Mouse (Mus musculus) neural tube, embryonic 12.5 days (tissue): ENCODE results near the gene Prdx2. TPM values are rescaled to one million over a fixed set of nuclear protein-coding genes. Genes with fewer than 3 reads are reported as not detected.

Source experiments
- ATAC-seq: fragments of 200-750 bp; cut with Nextera tagmentation; 2 replicates; pipeline ENCODE4 v1.8.0; 2017; ENCODE audit warnings: low read depth, mild to moderate bottlenecking, moderate TSS enrichment, moderate library complexity; ENCODE audit not compliant: low FRiP score
- H3K27ac ChIP-seq: fragments of 300-500 bp; sonication (generic); 2 replicates; pipeline ENCODE4 v1.5.1; 2016
- H3K27me3 ChIP-seq: fragments of 300-500 bp; sonication (generic); replicated peaks from 2 replicates; pipeline ENCODE4 v1.6.1; 2016; ENCODE audit warnings: mild to moderate bottlenecking
- H3K36me3 ChIP-seq: fragments of 300-500 bp; sonication (generic); 2 replicates; pipeline ENCODE4 v1.6.1; 2016; ENCODE audit warnings: mild to moderate bottlenecking
- H3K4me1 ChIP-seq: fragments of 300-500 bp; sonication (generic); 2 replicates; pipeline ENCODE4 v1.6.1; 2016
- H3K4me2 ChIP-seq: fragments of 300-500 bp; sonication (generic); replicated peaks from 2 replicates; pipeline ENCODE4 v1.6.1; 2016; ENCODE audit warnings: mild to moderate bottlenecking
- H3K4me3 ChIP-seq: fragments of 300-500 bp; sonication (generic); 2 replicates; pipeline ENCODE4 v1.5.1; 2016
- H3K9ac ChIP-seq: fragments of 300-500 bp; sonication (generic); 2 replicates; pipeline ENCODE4 v1.6.1; 2016; ENCODE audit warnings: mild to moderate bottlenecking
- H3K9me3 ChIP-seq: fragments of 300-500 bp; sonication (generic); 2 replicates; pipeline ENCODE4 v1.6.1; 2016; ENCODE audit warnings: mild to moderate bottlenecking
- WGBS: fragments of 180-500 bp; shearing (Covaris S2); methylation state at CpG from one replicate; pipeline ENCODE4 v1.1.7; 2016; 5-methylcytosine and 5-hydroxymethylcytosine counted together
- polyA plus RNA-seq: library from polyadenylated mRNA; unstranded; fragments of >200 nt; fragmentation: Nextera tagmentation; extraction: Ambion mirVana; gene quantifications from 2 replicates; pipeline ENCODE4 v1.2.1, GENCODE M21; 2016

The Prdx2 gene
- 1,247 and 1,331 TPM in 2 replicates for polyA plus RNA-seq

GRCm38 (mm10) chr8:84969241-84970134 is at the start of gene Prdx2, which contains the start of the genes Gm49661 and Rnaseh2a:
TSS of gene Prdx2 (plus strand) at chr8:84969587.
TSS of gene Gm49661 (minus strand) at chr8:84969433.
TSS of gene Rnaseh2a (minus strand) at chr8:84969767.
- Histone ChIP-seq H3K4me1 (peaks cover 26% of the 10 kb centered on the region), H3K4me2 (peak within 1 kb of the TSS; percentile 91), H3K9ac (peak within 1 kb of the TSS; percentile 96), H3K27ac (peak within 1 kb of the TSS; percentile 50), H3K36me3 (peaks cover 36% of the 10 kb centered on the region), H3K4me3 (peak within 1 kb of the TSS; percentile 80), H3K27me3 (no peaks in the 10 kb centered on the region), H3K9me3 (no peaks in the 10 kb centered on the region)
- WGBS, result under 1% methylated on average over 56 of the region's 56 CpGs
- peak; percentile 74 for ATAC-seq

GRCm38 (mm10) chr8:84921596-84921995 is 47.8 kb upstream of the Prdx2 start:
- Histone ChIP-seq H3K4me1 (no peaks in the 10 kb centered on the region), H3K9me3 (no peaks in the 10 kb centered on the region), H3K4me3 (no peak overlapping the region), H3K4me2 (no peak overlapping the region), H3K9ac (no peak overlapping the region), H3K36me3 (peaks cover 61% of the 10 kb centered on the region), H3K27me3 (peaks cover 51% of the 10 kb centered on the region), H3K27ac (no peak overlapping the region)
- no peak for ATAC-seq
- WGBS, result 92% methylated on average over 2 of the region's 2 CpGs

GRCm38 (mm10) chr8:84925557-84925956 is 43.8 kb upstream of the Prdx2 start:
- H3K9me3 ChIP-seq, result no peaks in the 10 kb centered on the region
- no peak overlapping the region for H3K4me3 ChIP-seq
- H3K36me3 ChIP-seq, result peaks cover 52% of the 10 kb centered on the region
- H3K27ac ChIP-seq, result no peak overlapping the region
- WGBS, result 82% methylated on average over 7 of the region's 7 CpGs
- ATAC-seq, result no peak
- H3K4me1 ChIP-seq, result peaks cover 13% of the 10 kb centered on the region
- no peak overlapping the region; the same call in 1 of the 2 replicates for H3K4me2 ChIP-seq
- H3K9ac ChIP-seq, result no peak overlapping the region
- H3K27me3 ChIP-seq, result peaks cover 51% of the 10 kb centered on the region

- H3K9ac ChIP-seq, result no peak overlapping the region
- H3K4me1 ChIP-seq, result peaks cover 13% of the 10 kb centered on the region
- no peak for ATAC-seq
- H3K4me2 ChIP-seq, result no peak overlapping the region
- no peaks in the 10 kb centered on the region for H3K9me3 ChIP-seq
- no peak overlapping the region for H3K27ac ChIP-seq
- H3K36me3 ChIP-seq, result peaks cover 39% of the 10 kb centered on the region
- peaks cover 53% of the 10 kb centered on the region for H3K27me3 ChIP-seq
- WGBS, result 87% methylated on average over 1 of the region's 1 CpGs
- no peak overlapping the region for H3K4me3 ChIP-seq
These were observed 41.9 kb upstream of the Prdx2 start for GRCm38 (mm10) chr8:84927513-84927912.

GRCm38 (mm10) chr8:84928456-84929306 is 40.7 kb upstream of the Prdx2 start:
- Histone ChIP-seq H3K9ac (peak overlapping the region; percentile 6; the same call in 1 of the 2 replicates), H3K4me2 (peak overlapping the region; percentile 67), H3K4me3 (peak overlapping the region; percentile 29), H3K4me1 (peaks cover 14% of the 10 kb centered on the region), H3K27ac (no peak overlapping the region), H3K36me3 (peaks cover 36% of the 10 kb centered on the region), H3K27me3 (peaks cover 54% of the 10 kb centered on the region), H3K9me3 (no peaks in the 10 kb centered on the region)
- ATAC-seq, result peak; percentile 80
- 4% methylated on average over 50 of the region's 52 CpGs for WGBS

GRCm38 (mm10) chr8:84930582-84930981 is 38.8 kb upstream of the Prdx2 start:
- 90% methylated on average over 13 of the region's 13 CpGs for WGBS
- H3K36me3 ChIP-seq, result peaks cover 25% of the 10 kb centered on the region
- no peak overlapping the region for H3K4me3 ChIP-seq
- 0 out of 2 replicates have a peak overlapping the region, but pooled peaks have one; percentile 21 for H3K9ac ChIP-seq
- no peak overlapping the region for H3K4me2 ChIP-seq
- H3K4me1 ChIP-seq, result peaks cover 33% of the 10 kb centered on the region
- ATAC-seq, result no peak
- H3K27me3 ChIP-seq, result peaks cover 66% of the 10 kb centered on the region
- no peaks in the 10 kb centered on the region for H3K9me3 ChIP-seq
- no peak overlapping the region for H3K27ac ChIP-seq

GRCm38 (mm10) chr8:84933767-84934559 is 35.4 kb upstream of the Prdx2 start:
- H3K27me3 ChIP-seq, result peaks cover 65% of the 10 kb centered on the region
- H3K9ac ChIP-seq, result no peak overlapping the region
- no peak for ATAC-seq

GRCm38 (mm10) chr8:84934860-84935259 is 34.5 kb upstream of the Prdx2 start:
- peaks cover 33% of the 10 kb centered on the region for H3K4me1 ChIP-seq
- ATAC-seq, result peak; percentile 75
- peak overlapping the region; percentile 69 for H3K4me3 ChIP-seq
- H3K9me3 ChIP-seq, result no peaks in the 10 kb centered on the region
- H3K27me3 ChIP-seq, result peaks cover 59% of the 10 kb centered on the region
- 1% methylated on average over 15 of the region's 15 CpGs for WGBS
- H3K9ac ChIP-seq, result 0 out of 2 replicates have a peak overlapping the region, but pooled peaks have one; percentile 38
- H3K27ac ChIP-seq, result no peak overlapping the region
- H3K4me2 ChIP-seq, result peak overlapping the region; percentile 80
- H3K36me3 ChIP-seq, result peaks cover 7% of the 10 kb centered on the region

More at GRCm38 (mm10) chr8:84933767-84934559, 35.4 kb upstream of the Prdx2 start:
- Histone ChIP-seq H3K4me1 (peaks cover 39% of the 10 kb centered on the region), H3K9me3 (no peaks in the 10 kb centered on the region), H3K27ac (no peak overlapping the region), H3K4me3 (peak overlapping the region; percentile 69; the same call in 1 of the 2 replicates), H3K36me3 (peaks cover 7% of the 10 kb centered on the region), H3K4me2 (peak overlapping the region; percentile 80)
- WGBS, result 80% methylated on average over 16 of the region's 16 CpGs

- 6% methylated on average over 14 of the region's 14 CpGs for WGBS
- no peaks in the 10 kb centered on the region for H3K9me3 ChIP-seq
- peak overlapping the region; percentile 38; the same call in 1 of the 2 replicates for H3K9ac ChIP-seq
- ATAC-seq, result peak; percentile 10; the same call in 1 of the 2 replicates
- H3K4me2 ChIP-seq, result peak overlapping the region; percentile 80
- peaks cover 33% of the 10 kb centered on the region for H3K4me1 ChIP-seq
- peaks cover 4% of the 10 kb centered on the region for H3K36me3 ChIP-seq
- H3K4me3 ChIP-seq, result peak overlapping the region; percentile 69
- no peak overlapping the region for H3K27ac ChIP-seq
- H3K27me3 ChIP-seq, result peaks cover 53% of the 10 kb centered on the region
These were observed 33.9 kb upstream of the Prdx2 start for GRCm38 (mm10) chr8:84935489-84935888.

GRCm38 (mm10) chr8:84936041-84936961 is 33.1 kb upstream of the Prdx2 start:
- 19% methylated on average over 23 of the region's 23 CpGs for WGBS
- H3K9me3 ChIP-seq, result no peaks in the 10 kb centered on the region

More at GRCm38 (mm10) chr8:84936041-84936961, 33.1 kb upstream of the Prdx2 start:
- H3K4me2 ChIP-seq, result peak overlapping the region; percentile 80
- peak overlapping the region; percentile 88 for H3K9ac ChIP-seq
- H3K27ac ChIP-seq, result peak overlapping the region; percentile 75
- ATAC-seq, result peak; percentile 48
- H3K4me3 ChIP-seq, result peak overlapping the region; percentile 69
- H3K4me1 ChIP-seq, result peaks cover 33% of the 10 kb centered on the region
- no peaks in the 10 kb centered on the region for H3K36me3 ChIP-seq
- peaks cover 47% of the 10 kb centered on the region for H3K27me3 ChIP-seq
